Mouse (Mus musculus) brain, embryonic 14.5 days (tissue): ENCODE measurements around the gene Acot13.

Source experiments
- CTCF ChIP-seq: fragments of 200-500 bp; IDR thresholded peaks from 2 replicates; pipeline ENCODE4 v1.5.1; 2012; ENCODE audit warnings: inconsistent platforms, mild to moderate bottlenecking, moderate library complexity, borderline replicate concordance; ENCODE audit not compliant: insufficient read depth, insufficient read length; ENCODE audit errors: extremely low read depth
- POLR2A ChIP-seq: fragments of 200-500 bp; IDR thresholded peaks from 2 replicates; pipeline ENCODE4 v1.6.1; 2012; ENCODE audit warnings: mild to moderate bottlenecking, inconsistent platforms, borderline replicate concordance; ENCODE audit not compliant: poor library complexity, insufficient read depth, insufficient read length, severe bottlenecking; ENCODE audit errors: extremely low read depth

DNA sequence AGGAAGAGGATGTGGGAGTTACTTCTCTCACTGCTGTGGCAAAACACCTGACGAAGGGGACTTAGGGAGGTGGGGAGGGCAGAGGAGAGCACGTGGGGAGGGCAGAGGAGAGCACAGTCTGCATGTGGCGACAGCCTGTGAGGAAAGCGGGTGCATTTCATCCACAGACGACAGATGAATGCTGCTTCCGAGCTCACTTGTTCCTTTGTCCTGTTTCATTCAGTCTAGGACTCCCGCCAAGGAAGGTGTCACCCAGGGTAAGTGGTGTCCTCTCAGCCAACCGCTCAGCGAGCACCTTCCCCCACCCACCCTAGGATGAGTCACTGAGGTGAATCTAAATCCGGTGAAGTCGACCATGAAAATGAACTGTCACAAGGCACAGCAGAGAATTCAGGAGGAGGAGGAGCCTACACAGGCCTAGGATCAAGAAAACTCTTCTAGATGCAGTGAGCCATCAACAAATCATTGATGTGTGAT lies 45.3 kb downstream of the Acot13 start:
- TF ChIP-seq POLR2A (no peak), CTCF (no peak)
